Mouse (Mus musculus): ENCODE results near the gene 2810004N23Rik. TPM values are rescaled to one million over a fixed set of nuclear protein-coding genes. Genes with fewer than 3 reads are reported as not detected.
"Not testable (repeated sequence)": the region's sequence is repeated elsewhere in the genome, so short reads cannot be mapped to it uniquely, and the experiment has no call there.

Gene 2810004N23Rik
- polyA plus RNA-seq, 1 experiment from 2014 or later, result 42.3 TPM

GRCm38 (mm10) chr8:124866669-124867068 is 3.7 kb upstream of the 2810004N23Rik start:
- no peak for DNase-seq (ENCODE audit: low spot score)

GRCm38 (mm10) chr8:124863729-124864128 is 809 bp upstream of the 2810004N23Rik start:
- DNase-seq (ENCODE audit: low spot score), result peak; percentile 29

DNA sequence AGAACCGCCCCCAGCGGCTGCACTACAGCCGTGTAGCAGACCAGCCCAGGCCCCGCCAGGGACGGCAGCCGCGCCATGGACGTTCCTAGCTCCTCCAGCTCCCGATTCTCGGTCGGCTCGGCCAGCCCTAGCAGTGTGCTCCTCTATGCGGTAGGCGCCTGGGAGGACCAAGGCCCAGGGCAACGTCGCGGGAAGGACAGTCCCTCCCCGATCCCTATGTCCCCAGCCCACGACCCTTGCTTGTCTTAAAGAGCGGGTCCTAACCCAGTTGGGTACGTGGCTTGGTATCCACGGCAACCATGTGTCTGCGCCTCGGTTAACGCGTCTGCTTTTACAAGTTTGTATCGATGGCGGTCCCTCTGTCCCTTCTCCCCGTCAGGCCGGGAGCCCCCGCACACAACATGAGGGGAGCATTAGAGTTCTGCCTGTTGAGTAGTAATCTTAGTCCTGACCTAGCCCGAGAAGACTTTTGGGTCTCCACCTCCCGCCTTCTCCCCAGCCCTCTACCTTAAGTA is 300 bp upstream of the 2810004N23Rik start:
- DNase-seq (ENCODE audit: low spot score), result no peak

- DNase-seq (ENCODE audit: low spot score), result no peak
Measured at GRCm38 (mm10) chr8:124860188-124860587, 2.7 kb downstream of the 2810004N23Rik start.

GRCm38 (mm10) chr8:124859466-124859865 is 3.5 kb downstream of the 2810004N23Rik start:
- DNase-seq (ENCODE audit: low spot score), result peak; percentile 43

DNA sequence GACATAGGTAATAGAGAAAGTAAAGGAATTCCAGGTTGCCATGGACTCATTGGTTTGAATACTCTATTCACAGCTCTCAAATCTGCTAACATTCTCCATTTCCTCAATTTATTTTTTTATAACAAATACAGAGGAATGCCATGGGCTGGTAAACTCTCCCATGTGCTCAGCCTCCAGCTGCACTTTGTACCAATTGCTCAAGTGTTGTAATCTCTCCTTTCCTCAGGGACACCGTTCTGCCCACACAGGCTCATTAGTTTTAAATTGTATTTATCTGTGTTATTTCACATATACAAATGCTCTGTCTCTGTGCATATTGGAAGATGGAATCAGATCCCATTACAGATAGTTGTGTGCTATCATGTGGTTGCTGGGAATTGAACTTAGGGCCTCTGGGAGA is 9.4 kb downstream of the 2810004N23Rik start:
- DNase-seq (ENCODE audit: low spot score), result no peak

GRCm38 (mm10) chr8:124845573-124845972 is 17.3 kb downstream of the 2810004N23Rik start:
- no peak for DNase-seq (ENCODE audit: low spot score)

DNA sequence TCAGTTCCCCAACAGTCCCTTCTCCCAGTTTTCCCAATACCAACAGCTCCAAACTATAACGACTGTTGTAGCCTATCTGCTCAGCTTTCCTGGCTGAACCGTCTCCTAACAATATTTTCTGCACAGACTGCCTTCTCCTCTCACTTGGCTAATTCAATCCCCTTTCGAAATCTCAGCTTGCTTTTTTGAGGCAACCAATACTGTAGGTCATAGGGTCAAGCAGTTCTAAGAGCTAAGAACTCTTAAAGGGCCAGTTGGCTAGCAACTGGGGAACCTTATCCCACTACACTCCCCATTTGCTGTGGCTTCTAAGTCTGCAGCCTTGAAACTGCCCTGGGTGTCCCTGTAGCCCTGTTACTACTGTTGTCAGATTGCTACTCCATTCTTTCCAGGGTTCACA is 17.8 kb downstream of the 2810004N23Rik start:
- no peak for DNase-seq (ENCODE audit: low spot score)

DNA sequence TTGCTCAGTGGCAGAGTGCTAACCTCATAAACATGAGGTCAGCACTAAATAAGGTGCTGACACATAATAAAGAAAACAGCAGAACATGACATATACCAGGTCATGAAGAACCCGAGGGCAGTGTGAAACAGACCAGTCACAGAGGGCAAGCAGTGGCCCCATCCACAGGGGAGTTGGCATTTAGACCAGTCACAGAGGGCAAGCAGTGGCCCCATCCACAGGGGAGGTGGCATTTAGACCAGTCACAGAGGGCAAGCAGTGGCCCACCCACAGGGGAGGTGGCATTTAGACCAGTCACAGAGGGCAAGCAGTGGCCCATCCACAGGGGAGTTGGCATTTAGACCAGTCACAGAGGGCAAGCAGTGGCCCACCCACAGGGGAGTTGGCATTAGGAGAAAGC is 20.0 kb downstream of the 2810004N23Rik start:
- not testable (repeated sequence) for DNase-seq (ENCODE audit: low spot score)

DNA sequence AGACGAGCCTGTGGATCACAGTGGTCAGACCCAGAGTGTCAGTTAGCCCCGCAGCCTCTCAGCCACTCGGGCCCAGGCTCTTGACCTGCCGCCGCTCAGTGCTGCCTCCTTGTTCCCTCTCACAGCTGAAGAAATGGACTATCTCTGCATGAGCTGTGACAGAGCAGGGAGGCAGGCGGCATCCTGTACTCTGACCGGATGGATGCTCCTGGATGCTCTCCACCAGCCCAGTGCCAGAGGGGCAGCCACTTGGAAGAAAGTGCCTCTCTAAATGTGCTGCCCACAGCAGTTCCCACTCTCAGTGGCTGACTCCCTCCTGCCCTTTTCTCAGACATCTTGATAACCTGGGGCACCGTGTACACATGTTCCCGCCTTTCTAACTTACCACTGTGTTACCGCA is 21.1 kb downstream of the 2810004N23Rik start:
- DNase-seq (ENCODE audit: low spot score), result no peak

DNA sequence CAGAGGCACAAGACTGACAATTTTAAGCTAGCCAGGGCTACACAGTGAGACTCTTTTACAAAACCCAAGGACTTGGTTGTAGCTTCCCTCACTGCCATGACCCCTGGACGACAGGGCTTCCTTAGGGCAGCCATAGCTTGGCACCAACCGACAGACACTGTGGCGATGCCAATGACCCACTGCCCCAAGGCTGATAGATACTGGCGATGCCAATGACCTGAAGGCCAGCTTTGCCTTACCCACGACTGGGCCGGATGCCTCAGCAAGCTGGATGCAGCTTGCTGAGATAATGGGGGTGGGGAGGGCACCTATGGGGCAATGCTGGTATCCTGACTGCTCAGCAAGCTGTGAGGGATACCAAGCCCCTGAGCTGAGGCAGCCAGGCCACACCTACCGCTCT is 22.0 kb downstream of the 2810004N23Rik start:
- no peak for DNase-seq (ENCODE audit: low spot score)

DNA sequence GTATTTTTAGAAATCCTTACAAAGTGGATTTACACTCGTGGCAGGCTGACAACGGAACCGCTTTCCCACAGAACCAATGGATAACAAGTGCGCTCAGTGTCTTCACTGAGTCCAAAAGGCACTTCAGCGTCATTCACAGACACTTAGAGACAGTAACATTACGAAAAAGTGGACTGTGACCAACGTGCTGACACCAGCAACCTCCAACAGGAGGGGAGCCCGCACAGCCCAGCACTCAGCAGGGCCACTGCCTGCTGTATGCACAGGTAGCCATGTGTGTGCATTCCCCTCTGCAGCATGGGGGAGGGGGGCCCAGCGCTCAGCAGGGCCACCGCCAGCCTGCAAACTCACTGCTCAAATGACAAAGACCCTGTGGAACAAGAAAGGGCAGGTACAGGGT is 23.5 kb downstream of the 2810004N23Rik start:
- DNase-seq (ENCODE audit: low spot score), result no peak

- DNase-seq (ENCODE audit: low spot score), result no peak
Measured at GRCm38 (mm10) chr8:124837956-124838355, 25.0 kb downstream of the 2810004N23Rik start.

DNA sequence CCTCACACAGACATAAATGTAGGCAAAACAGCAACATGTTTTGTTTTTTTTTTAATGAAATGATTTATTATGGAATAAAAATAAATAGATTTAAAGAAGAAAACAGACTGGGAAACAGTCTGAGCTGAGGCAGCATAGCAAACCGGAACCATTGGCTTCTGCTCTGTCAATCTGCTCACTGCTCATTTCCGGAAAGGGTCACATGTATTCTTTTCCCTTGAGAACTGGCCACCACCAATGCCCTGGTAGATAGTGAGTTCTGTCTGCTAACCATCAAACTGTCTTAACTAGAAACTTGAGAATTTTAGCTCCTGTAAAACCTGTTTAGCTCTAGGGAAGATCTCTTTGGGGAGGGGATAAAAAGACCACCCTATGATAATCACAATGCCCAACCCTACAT is 26.0 kb downstream of the 2810004N23Rik start:
- no peak for DNase-seq (ENCODE audit: low spot score)

DNA sequence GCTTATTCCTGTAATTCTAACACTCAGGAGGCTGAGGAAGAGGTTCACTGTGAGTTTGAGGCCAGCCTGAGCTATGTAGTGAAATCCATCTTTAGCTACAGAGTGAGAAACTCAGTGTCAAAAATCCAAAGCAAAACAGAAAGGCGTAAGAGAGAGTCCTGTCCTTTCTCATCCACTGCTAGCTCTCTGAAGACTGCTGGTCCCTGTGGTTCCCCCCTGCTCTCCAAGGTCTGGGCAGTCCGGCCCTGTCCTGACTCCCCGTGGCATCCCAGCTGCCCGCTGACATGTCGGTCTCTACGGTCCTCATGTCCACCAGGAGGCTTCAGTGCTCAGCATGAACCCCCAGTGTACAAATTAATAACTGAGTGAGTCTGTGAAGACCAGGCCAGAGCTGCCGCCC is 26.6 kb downstream of the 2810004N23Rik start:
- no peak for DNase-seq (ENCODE audit: low spot score)

DNA sequence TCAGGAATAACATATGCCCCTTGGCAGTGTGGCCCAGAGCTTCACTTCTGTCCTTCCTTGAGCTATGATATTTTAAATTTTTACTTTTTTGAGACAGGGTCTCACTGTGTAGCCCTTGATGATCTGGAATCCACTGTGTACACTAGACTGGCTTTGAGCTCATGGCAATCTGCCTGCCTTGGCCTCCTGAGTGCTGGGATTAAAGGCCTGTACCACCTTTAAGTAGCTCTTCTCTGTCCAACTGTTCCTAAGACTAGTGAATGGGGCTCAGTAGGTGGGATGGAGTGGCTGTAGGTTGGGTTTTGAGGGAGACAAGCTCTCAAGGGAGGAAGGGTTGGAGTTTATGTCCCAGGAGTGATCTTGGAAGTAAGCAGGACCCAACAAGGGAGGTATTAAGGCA is 27.1 kb downstream of the 2810004N23Rik start:
- DNase-seq (ENCODE audit: low spot score), result no peak

DNA sequence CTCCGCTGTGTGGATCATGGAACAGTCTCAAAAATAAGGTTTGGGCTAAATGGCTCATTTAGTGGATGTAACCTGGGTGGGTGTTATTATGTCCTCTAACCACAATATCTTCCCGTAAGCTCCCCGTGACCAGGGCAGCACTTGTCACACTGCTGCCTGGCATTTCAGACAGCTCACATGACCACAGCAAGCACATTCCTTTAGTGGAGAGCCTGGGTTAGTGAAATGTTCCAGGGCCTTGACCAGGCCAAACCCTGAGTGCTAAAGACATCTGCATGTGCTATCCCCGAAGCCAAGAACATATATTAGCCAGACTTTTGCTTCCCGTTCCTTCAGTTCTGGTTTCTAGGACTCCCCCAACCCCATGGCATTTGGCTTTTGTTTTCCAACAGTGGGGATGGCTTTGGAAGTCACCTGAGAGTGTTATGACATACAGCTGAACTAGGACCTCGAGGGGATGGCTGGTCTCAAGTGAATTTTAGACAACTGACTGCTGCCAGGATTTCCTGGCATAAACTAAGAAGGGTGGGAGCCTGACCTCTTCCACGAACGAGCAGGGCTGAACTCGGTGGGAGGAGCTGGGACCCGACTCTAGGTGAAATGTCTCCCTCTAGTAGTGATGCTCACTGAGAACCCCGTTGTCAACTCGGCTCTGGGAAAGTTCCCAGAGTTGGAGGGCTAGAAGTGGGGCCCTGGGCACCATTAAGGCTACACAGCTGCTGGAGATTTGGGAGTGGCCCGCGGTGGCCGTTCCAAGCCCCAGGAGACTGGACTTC is 29.3 kb downstream of the 2810004N23Rik start:
- DNase-seq (ENCODE audit: low spot score), result no peak

DNA sequence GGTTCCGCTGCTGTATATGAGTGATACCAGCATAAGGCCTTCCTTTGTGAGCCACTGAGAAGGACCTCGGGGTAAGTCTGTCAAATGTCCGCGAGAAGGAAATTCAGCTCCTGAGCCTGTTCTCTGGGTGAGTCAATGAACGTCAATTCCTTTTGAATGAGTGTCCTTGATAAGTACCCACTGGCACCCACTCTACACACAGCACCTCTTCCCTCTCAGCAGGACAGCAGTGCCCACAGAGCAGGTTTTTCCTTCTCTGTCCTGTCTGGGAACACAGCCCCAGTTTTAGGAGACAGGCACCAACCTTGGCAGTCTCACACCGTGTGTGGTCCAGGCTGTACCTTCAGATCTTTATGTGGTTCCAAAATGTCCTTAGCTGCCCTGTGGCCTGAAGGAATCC is 31.0 kb downstream of the 2810004N23Rik start:
- no peak for DNase-seq (ENCODE audit: low spot score)

GRCm38 (mm10) chr8:124831531-124831930 is 31.4 kb downstream of the 2810004N23Rik start:
- no peak for DNase-seq (ENCODE audit: low spot score)

DNA sequence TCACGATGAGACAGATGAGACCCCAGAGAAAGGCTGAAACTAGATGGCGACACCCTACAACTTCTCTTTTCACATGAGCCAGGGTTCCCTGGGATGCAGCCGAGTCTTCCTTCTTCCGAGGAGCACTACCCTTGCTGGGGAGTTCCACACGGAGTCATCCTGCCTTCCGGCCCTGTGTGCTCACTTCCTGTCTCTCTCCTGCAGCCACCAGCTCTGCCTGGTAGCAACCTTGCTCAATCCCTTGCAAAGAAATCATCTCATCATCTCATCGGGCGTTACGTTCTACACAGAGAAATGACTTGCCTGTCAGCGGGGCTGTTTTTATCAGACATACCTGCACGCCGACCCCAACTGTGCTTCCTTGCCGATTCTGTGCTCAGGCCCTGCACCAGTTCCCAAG is 32.9 kb downstream of the 2810004N23Rik start:
- no peak for DNase-seq (ENCODE audit: low spot score)

DNA sequence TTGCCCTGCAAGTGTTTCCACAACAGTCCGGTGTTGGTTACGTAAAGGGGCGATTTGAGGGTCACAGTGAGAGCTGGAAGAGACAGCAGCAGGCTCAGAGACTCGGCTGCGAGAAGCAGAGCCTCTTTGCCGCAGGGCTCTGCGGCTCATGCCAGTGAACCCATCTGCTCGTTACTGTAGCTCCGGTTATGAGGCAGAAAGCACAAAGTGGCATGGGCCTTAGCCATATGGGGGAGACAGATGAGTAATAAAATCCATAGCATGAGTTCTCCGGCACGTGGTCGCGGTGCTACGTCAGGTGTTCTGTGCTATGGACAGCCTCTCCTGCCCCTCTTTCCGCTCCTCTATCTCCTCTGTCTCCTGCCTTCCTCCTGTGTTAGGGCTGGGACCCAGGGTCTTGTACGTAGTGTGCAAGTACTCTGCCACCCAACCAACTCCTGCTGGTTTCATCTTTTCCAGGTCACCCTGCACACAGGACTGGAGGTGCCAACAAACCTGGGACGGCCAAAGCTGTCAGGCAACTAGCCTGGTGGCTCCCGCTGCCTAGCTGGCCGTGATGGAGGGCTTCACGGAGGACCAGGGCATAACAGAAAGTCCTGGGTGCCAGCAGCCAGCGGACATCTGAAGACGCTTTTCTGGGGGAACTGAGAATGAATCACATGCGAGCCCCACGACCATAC is 34.2 kb downstream of the 2810004N23Rik start:
- no peak for DNase-seq (ENCODE audit: low spot score)

- DNase-seq (ENCODE audit: low spot score), result peak; percentile 32
Measured at GRCm38 (mm10) chr8:124827387-124827786, 35.5 kb downstream of the 2810004N23Rik start.

DNA sequence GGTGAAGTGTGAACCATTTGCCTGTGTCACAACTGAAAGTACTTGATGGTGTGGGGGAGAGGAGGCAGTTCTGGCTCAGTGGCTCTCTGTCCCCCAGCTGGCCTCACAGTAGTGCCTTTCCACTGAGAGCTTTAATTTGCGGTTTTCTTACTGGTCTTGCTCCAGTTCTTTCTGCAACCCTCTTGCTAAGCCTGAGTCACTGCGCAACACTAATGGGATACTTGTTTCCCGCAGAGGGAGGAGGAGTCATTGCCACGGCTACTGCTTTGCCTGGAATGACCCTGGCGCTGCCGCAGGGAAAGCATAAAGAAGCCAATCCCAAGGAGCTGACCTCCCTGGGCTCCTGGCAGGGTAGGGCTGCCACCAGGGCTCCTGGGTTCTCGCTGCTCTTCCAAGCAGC is 36.3 kb downstream of the 2810004N23Rik start:
- DNase-seq (ENCODE audit: low spot score), result no peak

Data from thymus, postnatal 0 days (tissue).